Mouse (Mus musculus): ENCODE results near the gene Sox15.
A peak's percentile ranks its signal among the peaks of the same experiment; 100 is the strongest.
"Not testable (repeated sequence)": the region's sequence is repeated elsewhere in the genome, so short reads cannot be mapped to it uniquely, and the experiment has no call there.

Gene Sox15

GRCm38 (mm10) chr11:69655264-69656064, at the start of gene Sox15:
TSS of gene Sox15 (plus strand) at chr11:69655314.
- peak; percentile 65 for DNase-seq (ENCODE audit: low spot score)

GRCm38 (mm10) chr11:69605726-69606490, 49.2 kb upstream of the Sox15 start, which contains the start of gene Atp1b2:
TSS of gene Atp1b2 (minus strand) at chr11:69605942.
- DNase-seq (ENCODE audit: low spot score) = peak; percentile 35

GRCm38 (mm10) chr11:69606491-69606795, 48.7 kb upstream of the Sox15 start:
- no peak for DNase-seq (ENCODE audit: low spot score)

GRCm38 (mm10) chr11:69606832-69607231, 48.3 kb upstream of the Sox15 start:
- no peak for DNase-seq (ENCODE audit: low spot score)

- DNase-seq (ENCODE audit: low spot score) = no peak
These were observed 46.6 kb upstream of the Sox15 start for GRCm38 (mm10) chr11:69608525-69608924.

- no peak for DNase-seq (ENCODE audit: low spot score)
These were observed 45.7 kb upstream of the Sox15 start for GRCm38 (mm10) chr11:69609416-69609815.

GRCm38 (mm10) chr11:69610899-69611298, 44.2 kb upstream of the Sox15 start:
- DNase-seq (ENCODE audit: low spot score) = no peak

- peak; percentile 78 for DNase-seq (ENCODE audit: low spot score)
These were observed 41.4 kb upstream of the Sox15 start for GRCm38 (mm10) chr11:69613553-69614256.

GRCm38 (mm10) chr11:69614257-69614588, 40.9 kb upstream of the Sox15 start:
- not testable (repeated sequence) for DNase-seq (ENCODE audit: low spot score)

- no peak for DNase-seq (ENCODE audit: low spot score)
These were observed 38.3 kb upstream of the Sox15 start for GRCm38 (mm10) chr11:69616781-69617180.

- no peak for DNase-seq (ENCODE audit: low spot score)
These were observed 37.3 kb upstream of the Sox15 start, which contains the start of gene Shbg for GRCm38 (mm10) chr11:69617805-69618204. TSS of gene Shbg (minus strand) at chr11:69617905.

- no peak for DNase-seq (ENCODE audit: low spot score)
These were observed 34.6 kb upstream of the Sox15 start for GRCm38 (mm10) chr11:69620394-69621081.

GRCm38 (mm10) chr11:69621571-69622268, 33.4 kb upstream of the Sox15 start, which contains the start of gene Sat2:
TSS of gene Sat2 (plus strand) at chr11:69622024.
- peak; percentile 34 for DNase-seq (ENCODE audit: low spot score)

GRCm38 (mm10) chr11:69622406-69622805, 32.7 kb upstream of the Sox15 start:
- DNase-seq (ENCODE audit: low spot score) = no peak

- DNase-seq (ENCODE audit: low spot score) = no peak
These were observed 32.1 kb upstream of the Sox15 start for GRCm38 (mm10) chr11:69623006-69623405.

GRCm38 (mm10) chr11:69624339-69624738, 30.8 kb upstream of the Sox15 start:
- DNase-seq (ENCODE audit: low spot score) = not testable (repeated sequence)

- peak; percentile 76 for DNase-seq (ENCODE audit: low spot score)
These were observed 26.8 kb upstream of the Sox15 start for GRCm38 (mm10) chr11:69628286-69628685.

- DNase-seq (ENCODE audit: low spot score) = no peak
These were observed 25.3 kb upstream of the Sox15 start for GRCm38 (mm10) chr11:69629802-69630201.

GRCm38 (mm10) chr11:69632284-69633089, 22.6 kb upstream of the Sox15 start, which contains the start of gene Fxr2:
TSS of gene Fxr2 (plus strand) at chr11:69632990.
- DNase-seq (ENCODE audit: low spot score) = peak; percentile 100

- DNase-seq (ENCODE audit: low spot score) = peak; percentile 53
These were observed 21.8 kb upstream of the Sox15 start for GRCm38 (mm10) chr11:69633128-69633866.
